Mouse (Mus musculus) cerebral cortex, adult 2 months (tissue): Measurements from ENCODE around the gene Igsf8.

Experiments
- whole genome bisulfite sequencing: fragments of 180-500 bp; shearing (Covaris S2); methylation state at CpG from one replicate; pipeline ENCODE4 v1.1.7; 2018; 5-methylcytosine and 5-hydroxymethylcytosine counted together

Gene Igsf8

GRCm38 (mm10) chr1:172347382-172347781 is 85.9 kb downstream of the Igsf8 start:
- WGBS, result 79% methylated on average over 12 of the region's 12 CpGs

GRCm38 (mm10) chr1:172349504-172349903 is 88.1 kb downstream of the Igsf8 start:
- WGBS, result 62% methylated on average over 5 of the region's 5 CpGs

GRCm38 (mm10) chr1:172349916-172350812 is 88.7 kb downstream of the Igsf8 start:
- WGBS, result 23% methylated on average over 19 of the region's 19 CpGs

GRCm38 (mm10) chr1:172352001-172352400 is 90.6 kb downstream of the Igsf8 start:
- 70% methylated on average over 6 of the region's 6 CpGs for WGBS

GRCm38 (mm10) chr1:172352453-172352852 is 91.0 kb downstream of the Igsf8 start:
- WGBS, result 68% methylated on average over 3 of the region's 3 CpGs

- 65% methylated on average over 3 of the region's 3 CpGs for WGBS
Measured at GRCm38 (mm10) chr1:172355336-172355735, 93.9 kb downstream of the Igsf8 start.

GRCm38 (mm10) chr1:172357550-172357949 is 96.1 kb downstream of the Igsf8 start:
- 3% methylated on average over 1 of the region's 1 CpGs for whole genome bisulfite sequencing

- WGBS, result 61% methylated on average over 10 of the region's 10 CpGs
Measured at GRCm38 (mm10) chr1:172358341-172358740, 96.9 kb downstream of the Igsf8 start.

GRCm38 (mm10) chr1:172364684-172365083 is 103.2 kb downstream of the Igsf8 start:
- WGBS, result 5% methylated on average over 6 of the region's 6 CpGs

- 32% methylated on average over 23 of the region's 23 CpGs for WGBS
Measured at GRCm38 (mm10) chr1:172368768-172369418, 107.5 kb downstream of the Igsf8 start.
